15 mouse cellular contexts compared by ENCODE assay signal in genomic region chr10:18131666-18132650, GRCm38 (mm10).
DNase-seq lines count a peak whose midpoint lies in the region; ATAC-seq lines count a peak whose summit lies in the region.
"Had no signal": no experiment of that assay in that cellular context is flagged by ENCODE, and none has a peak within 500 bp of the region (broad histone marks: within the 10 kb centered on the region; RNA-seq: fewer than 3 reads in every experiment).

No protein-coding gene starts in this region.

- H3K9ac ChIP-seq in intestine, embryonic 14.5 days (ENCODE audit: low read length): no peak overlapping the region
- no peak overlapping the region for H3K9ac ChIP-seq in kidney, embryonic 15.5 days
- H3K9ac ChIP-seq: hindbrain, embryonic 13.5 days; lung, embryonic 15.5 days; neural tube, embryonic 12.5 days had no signal

- H3K9me3 ChIP-seq in intestine, embryonic 14.5 days (ENCODE audit: control insufficient read depth, low read length): no peaks in the 10 kb centered on the region
- H3K9me3 ChIP-seq in kidney, embryonic 15.5 days (replicated peaks): no peaks in the 10 kb centered on the region
- H3K9me3 ChIP-seq: embryonic facial prominence, embryonic 10.5 days; hindbrain, embryonic 13.5 days; lung, embryonic 15.5 days; neural tube, embryonic 12.5 days had no signal

- no peaks in the 10 kb centered on the region for H3K27me3 ChIP-seq in intestine, embryonic 14.5 days (replicated peaks; ENCODE audit: control insufficient read depth, insufficient read depth, low read length)
- H3K27me3 ChIP-seq in kidney, embryonic 15.5 days: no peaks in the 10 kb centered on the region
- H3K27me3 ChIP-seq: hindbrain, embryonic 13.5 days; lung, embryonic 15.5 days; neural tube, embryonic 12.5 days; Patski had no signal

- no peaks in the 10 kb centered on the region for H3K4me1 ChIP-seq in intestine, embryonic 14.5 days (replicated peaks; ENCODE audit: control insufficient read depth, insufficient read depth, low read length)
- peaks cover 4% of the 10 kb centered on the region; the same call in 1 of the 2 replicates for H3K4me1 ChIP-seq in kidney, embryonic 15.5 days
- H3K4me1 ChIP-seq: embryonic facial prominence, embryonic 10.5 days; hindbrain, embryonic 13.5 days; lung, embryonic 15.5 days; neural tube, embryonic 12.5 days had no signal

- H3K27ac ChIP-seq in intestine, embryonic 14.5 days (ENCODE audit: low read depth): no peak overlapping the region
- H3K27ac ChIP-seq in kidney, embryonic 15.5 days: peak overlapping the region; percentile 49
- H3K27ac ChIP-seq: embryonic facial prominence, embryonic 10.5 days; hindbrain, embryonic 13.5 days; lung, embryonic 15.5 days; neural tube, embryonic 12.5 days had no signal

- peak; percentile 66 for ATAC-seq in intestine, embryonic 14.5 days (replicated peaks; ENCODE audit: low FRiP score, low TSS enrichment, low read depth)
- ATAC-seq in kidney, embryonic 15.5 days (replicated peaks; ENCODE audit: low FRiP score): peak; percentile 64; the same call in 1 of the 2 replicates
- ATAC-seq in neutrophil, adult 5-6 weeks (ENCODE audit: extremely low read depth, insufficient number of reproducible peaks, low FRiP score, poor library complexity, severe bottlenecking): 0 out of 2 replicates have a peak, but pooled peaks have one; percentile 9
- ATAC-seq: midbrain, embryonic 16.5 days; Patski had no signal

- DNase-seq in adrenal gland, postnatal 10 days: peak; percentile 6
- DNase-seq in adrenal gland, adult 2 months: no peak
- DNase-seq in intestine, embryonic 14.5 days (ENCODE audit: low spot score): peak; percentile 57
- DNase-seq in cerebellum, postnatal 14 days: no peak
- DNase-seq in urinary bladder, postnatal 14 days (ENCODE audit: low spot score): no peak
- DNase-seq in testis, postnatal 10 days (ENCODE audit: low spot score): no peak
- DNase-seq: cerebellum, adult 9-10 months had no signal

- no peak overlapping the region for H3K4me3 ChIP-seq in intestine, embryonic 14.5 days (ENCODE audit: low read depth, low read length)
- H3K4me3 ChIP-seq in kidney, embryonic 15.5 days (replicated peaks): no peak overlapping the region
- H3K4me3 ChIP-seq: embryonic facial prominence, embryonic 10.5 days; hindbrain, embryonic 13.5 days; lung, embryonic 15.5 days; neural tube, embryonic 12.5 days had no signal

- H3K4me2 ChIP-seq in intestine, embryonic 14.5 days (ENCODE audit: low read length): no peak overlapping the region
- H3K4me2 ChIP-seq in kidney, embryonic 15.5 days: no peak overlapping the region
- H3K4me2 ChIP-seq: hindbrain, embryonic 13.5 days; lung, embryonic 15.5 days; neural tube, embryonic 12.5 days had no signal

- no peaks in the 10 kb centered on the region for H3K36me3 ChIP-seq in intestine, embryonic 14.5 days (ENCODE audit: control insufficient read depth, insufficient read depth, low read length)
- H3K36me3 ChIP-seq in kidney, embryonic 15.5 days: peaks cover 10% of the 10 kb centered on the region
- H3K36me3 ChIP-seq: lung, embryonic 15.5 days; neural tube, embryonic 12.5 days had no signal

- 73% methylated on average over 10 of the region's 10 CpGs for WGBS in intestine, embryonic 14.5 days
- 82% methylated on average over 10 of the region's 10 CpGs for WGBS in kidney, embryonic 15.5 days

Comparison
In these comparisons a context has a peak if more than half of its experiments do, and no peak if none do; other contexts are left out.
1. DNase-seq: peak in adrenal gland, postnatal 10 days (single experiment) and intestine, embryonic 14.5 days (single experiment); none in adrenal gland, adult 2 months (single experiment), cerebellum, postnatal 14 days (0 of 2), urinary bladder, postnatal 14 days (single experiment) and testis, postnatal 10 days (single experiment).
2. ATAC-seq: peak in every context shown above with its lines; median percentile 66 in intestine, embryonic 14.5 days; 64 in kidney, embryonic 15.5 days; 9 in neutrophil, adult 5-6 weeks.